Mouse (Mus musculus): ENCODE results near the gene Limk2. TPM values are rescaled to one million over a fixed set of nuclear protein-coding genes. Genes with fewer than 3 reads are reported as not detected.

The Limk2 gene
- polyA plus RNA-seq, 1 experiment: 37.8 TPM

DNA sequence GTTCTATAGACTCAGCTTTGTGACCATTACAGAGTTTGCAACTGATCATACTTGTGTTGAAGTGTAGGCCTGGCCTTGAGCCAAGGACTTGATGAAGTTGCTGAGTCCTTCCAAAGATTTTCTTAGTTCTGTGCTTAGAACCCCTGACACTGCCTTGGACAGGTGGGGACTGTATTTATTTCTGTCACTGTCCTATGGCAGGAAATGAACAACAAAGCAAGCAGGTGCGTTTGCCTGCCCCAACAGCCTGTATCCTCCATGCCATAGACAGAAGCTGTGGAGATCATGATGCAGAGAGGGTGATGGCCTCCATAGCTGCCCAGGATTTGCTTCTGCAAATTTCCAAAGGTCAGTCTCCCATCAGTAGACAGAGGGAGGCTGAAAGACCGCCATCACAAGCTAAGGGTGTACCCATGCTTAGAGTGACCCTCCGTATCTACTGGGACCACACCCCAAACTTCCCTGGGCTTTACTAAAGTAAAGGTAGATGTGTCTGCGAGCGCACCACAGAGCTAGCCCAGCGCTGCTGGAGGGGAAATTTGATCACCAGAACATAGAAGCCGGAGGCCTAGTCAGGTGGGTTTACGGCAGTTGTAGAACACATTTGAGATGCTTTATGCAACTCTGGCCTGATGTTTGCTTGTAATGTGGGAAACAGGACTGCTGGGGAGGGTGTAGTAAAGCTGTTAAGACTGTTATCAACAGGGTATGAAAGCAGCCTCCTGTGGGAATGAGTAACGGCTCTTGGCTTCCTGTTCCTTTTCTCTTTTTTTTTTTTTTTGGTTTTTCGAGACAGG, 98.0 kb downstream of the Limk2 start:
- TF ChIP-seq MYOG (IDR thresholded peaks at IDR 0.05; ENCODE audit: control insufficient read depth in 1 of 3, insufficient read depth in 1 of 3, insufficient read length in 2 of 3, low read depth in 2 of 3) (no peak), USF1 (IDR thresholded peaks at IDR 0.05; ENCODE audit: low read depth) (no peak), REST (IDR thresholded peaks at IDR 0.05; ENCODE audit: insufficient read depth, insufficient read length) (no peak), SRF (IDR thresholded peaks at IDR 0.05; ENCODE audit: control insufficient read depth, insufficient read length, low read depth) (no peak), POLR2A (IDR thresholded peaks at IDR 0.05; ENCODE audit: insufficient read length, low read depth) (no peak), POLR2AphosphoS2 (IDR thresholded peaks at IDR 0.05; ENCODE audit: insufficient read length, low read depth) (no peak)
- H3K4me2 ChIP-seq (ENCODE audit: low read depth): no peak overlapping the region
- H3K4me3 ChIP-seq: no peak overlapping the region
- H3K27me3 ChIP-seq (ENCODE audit: control insufficient read depth, insufficient read depth, insufficient read length): no peaks in the 10 kb centered on the region
- no peak overlapping the region for H3ac ChIP-seq (ENCODE audit: control insufficient read depth, insufficient read length)
- H3K79me2 ChIP-seq (ENCODE audit: control insufficient read depth, insufficient read depth): no peaks in the 10 kb centered on the region
- peaks cover 9% of the 10 kb centered on the region for H3K36me3 ChIP-seq (ENCODE audit: control insufficient read depth, insufficient read depth)

- H3K27me3 ChIP-seq (ENCODE audit: control insufficient read depth, insufficient read depth, insufficient read length): no peaks in the 10 kb centered on the region
- no peak overlapping the region for H3K4me3 ChIP-seq
- TF ChIP-seq TCF3 (IDR thresholded peaks at IDR 0.05; ENCODE audit: insufficient read length, low read depth): no peak
- no peak for TF ChIP-seq MYOG (IDR thresholded peaks at IDR 0.05; ENCODE audit: control insufficient read depth in 1 of 3, insufficient read depth in 1 of 3, insufficient read length in 2 of 3, low read depth in 2 of 3)
- TF ChIP-seq E2F4 (IDR thresholded peaks at IDR 0.05; ENCODE audit: insufficient read depth): no peak
- TF ChIP-seq MAX (IDR thresholded peaks at IDR 0.05; ENCODE audit: low read depth): no peak
- no peak for TF ChIP-seq POLR2AphosphoS2 (IDR thresholded peaks at IDR 0.05; ENCODE audit: insufficient read length, low read depth)
- TF ChIP-seq USF1 (IDR thresholded peaks at IDR 0.05; ENCODE audit: low read depth): no peak
- TF ChIP-seq CEBPB (IDR thresholded peaks at IDR 0.05; ENCODE audit: insufficient read depth, poor library complexity, severe bottlenecking): no peak
- no peak for TF ChIP-seq POLR2A (IDR thresholded peaks at IDR 0.05; ENCODE audit: insufficient read length, low read depth)
- TF ChIP-seq SRF (IDR thresholded peaks at IDR 0.05; ENCODE audit: control insufficient read depth, insufficient read length, low read depth): no peak
- TF ChIP-seq TCF12 (IDR thresholded peaks at IDR 0.05; ENCODE audit: insufficient read depth, poor library complexity, severe bottlenecking): no peak
- no peak for TF ChIP-seq MYOD1 (IDR thresholded peaks at IDR 0.05; ENCODE audit: control insufficient read depth in 1 of 3, insufficient read length in 2 of 3, low read depth in 2 of 3)
- H3K4me2 ChIP-seq (ENCODE audit: low read depth): no peak overlapping the region
- H3K79me2 ChIP-seq (ENCODE audit: control insufficient read depth, insufficient read depth): no peaks in the 10 kb centered on the region
- no peak overlapping the region for H3ac ChIP-seq (ENCODE audit: control insufficient read depth, insufficient read length)
- H3K36me3 ChIP-seq (ENCODE audit: control insufficient read depth, insufficient read depth): peaks cover 13% of the 10 kb centered on the region
Measured at GRCm38 (mm10) chr11:3309884-3310283, 99.1 kb downstream of the Limk2 start.

DNA sequence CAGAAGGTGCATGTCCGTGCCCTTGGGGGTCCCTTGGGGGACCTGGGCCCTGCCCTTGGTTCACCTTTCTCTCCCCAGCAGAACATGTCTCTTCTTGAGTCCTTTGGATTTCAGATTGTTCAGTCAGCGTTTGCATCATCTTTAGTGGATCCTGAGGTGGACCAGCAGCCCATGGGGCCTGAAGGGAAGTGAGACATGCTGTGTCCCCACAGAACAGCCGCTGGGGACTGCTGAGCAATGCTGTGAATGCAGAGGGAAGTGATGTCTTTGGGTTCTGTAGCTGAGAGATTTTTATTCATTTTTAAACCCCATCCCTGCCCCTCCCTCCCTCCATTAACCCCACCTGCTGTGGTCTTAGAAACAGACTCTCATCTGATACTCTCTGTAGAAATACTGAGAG, 101.1 kb downstream of the Limk2 start:
- Histone ChIP-seq H3K4me3 (no peak overlapping the region), H3ac (ENCODE audit: control insufficient read depth, insufficient read length) (no peak overlapping the region), H3K36me3 (ENCODE audit: control insufficient read depth, insufficient read depth) (peaks cover 13% of the 10 kb centered on the region), H3K27me3 (ENCODE audit: control insufficient read depth, insufficient read depth, insufficient read length) (no peaks in the 10 kb centered on the region), H3K79me2 (ENCODE audit: control insufficient read depth, insufficient read depth) (no peaks in the 10 kb centered on the region), H3K4me2 (ENCODE audit: low read depth) (no peak overlapping the region)
- TF ChIP-seq E2F4 (IDR thresholded peaks at IDR 0.05; ENCODE audit: insufficient read depth) (no peak), TCF3 (IDR thresholded peaks at IDR 0.05; ENCODE audit: insufficient read length, low read depth) (no peak), POLR2A (IDR thresholded peaks at IDR 0.05; ENCODE audit: insufficient read length, low read depth) (no peak), SRF (IDR thresholded peaks at IDR 0.05; ENCODE audit: control insufficient read depth, insufficient read length, low read depth) (no peak), TCF12 (IDR thresholded peaks at IDR 0.05; ENCODE audit: insufficient read depth, poor library complexity, severe bottlenecking) (no peak), MAX (IDR thresholded peaks at IDR 0.05; ENCODE audit: low read depth) (no peak), CEBPB (IDR thresholded peaks at IDR 0.05; ENCODE audit: insufficient read depth, poor library complexity, severe bottlenecking) (no peak), POLR2AphosphoS2 (IDR thresholded peaks at IDR 0.05; ENCODE audit: insufficient read length, low read depth) (no peak)

- H3ac ChIP-seq (ENCODE audit: control insufficient read depth, insufficient read length): no peak overlapping the region
- H3K36me3 ChIP-seq (ENCODE audit: control insufficient read depth, insufficient read depth): peaks cover 28% of the 10 kb centered on the region
- no peak overlapping the region for H3K4me2 ChIP-seq (ENCODE audit: low read depth)
Measured at GRCm38 (mm10) chr11:3305821-3306220, 103.2 kb downstream of the Limk2 start.

More at GRCm38 (mm10) chr11:3305821-3306220, 103.2 kb downstream of the Limk2 start:
- no peaks in the 10 kb centered on the region for H3K79me2 ChIP-seq (ENCODE audit: control insufficient read depth, insufficient read depth)
- TF ChIP-seq MYOG (IDR thresholded peaks at IDR 0.05; ENCODE audit: control insufficient read depth in 1 of 3, insufficient read depth in 1 of 3, insufficient read length in 2 of 3, low read depth in 2 of 3) (no peak), MYOD1 (IDR thresholded peaks at IDR 0.05; ENCODE audit: control insufficient read depth in 1 of 3, insufficient read length in 2 of 3, low read depth in 2 of 3) (no peak), CEBPB (IDR thresholded peaks at IDR 0.05; ENCODE audit: insufficient read depth, poor library complexity, severe bottlenecking) (no peak), SRF (IDR thresholded peaks at IDR 0.05; ENCODE audit: control insufficient read depth, insufficient read length, low read depth) (no peak), TCF3 (IDR thresholded peaks at IDR 0.05; ENCODE audit: insufficient read length, low read depth) (no peak), E2F4 (IDR thresholded peaks at IDR 0.05; ENCODE audit: insufficient read depth) (no peak), TCF12 (IDR thresholded peaks at IDR 0.05; ENCODE audit: insufficient read depth, poor library complexity, severe bottlenecking) (no peak), POLR2A (IDR thresholded peaks at IDR 0.05; ENCODE audit: insufficient read length, low read depth) (no peak), POLR2AphosphoS2 (IDR thresholded peaks at IDR 0.05; ENCODE audit: insufficient read length, low read depth) (no peak), MAX (IDR thresholded peaks at IDR 0.05; ENCODE audit: low read depth) (no peak), USF1 (IDR thresholded peaks at IDR 0.05; ENCODE audit: low read depth) (no peak), REST (IDR thresholded peaks at IDR 0.05; ENCODE audit: insufficient read depth, insufficient read length) (no peak)
- H3K27me3 ChIP-seq (ENCODE audit: control insufficient read depth, insufficient read depth, insufficient read length): no peaks in the 10 kb centered on the region
- H3K4me3 ChIP-seq: no peak overlapping the region

All from myocyte (in vitro differentiated cells).